Mouse (Mus musculus): Measurements from ENCODE around the gene Tln2. TPM values are rescaled to one million over a fixed set of nuclear protein-coding genes. Genes with fewer than 3 reads are reported as not detected.

The Tln2 gene
- polyA plus RNA-seq, 1 experiment from 2014 or later: 22.6 TPM

- H3K27me3 ChIP-seq (ENCODE audit: control insufficient read depth, insufficient read depth, low read length): no peaks in the 10 kb centered on the region
- H3K27ac ChIP-seq (ENCODE audit: low read depth, low read length): no peak overlapping the region
- no peak overlapping the region for H3K4me3 ChIP-seq (ENCODE audit: low read depth, low read length)
- no peaks in the 10 kb centered on the region for H3K36me3 ChIP-seq (ENCODE audit: control insufficient read depth, insufficient read depth, low read length)
- H3K4me2 ChIP-seq (replicated peaks; ENCODE audit: low read depth, low read length): no peak overlapping the region
- no peaks in the 10 kb centered on the region for H3K9me3 ChIP-seq (ENCODE audit: control insufficient read depth, low read length)
- DNase-seq (ENCODE audit: low spot score) (no peak), ATAC-seq (ENCODE audit: low FRiP score) (no peak)
- no peak overlapping the region for H3K9ac ChIP-seq (ENCODE audit: low read depth, low read length)
- WGBS: 95% methylated on average over 1 of the region's 1 CpGs
- no peaks in the 10 kb centered on the region for H3K4me1 ChIP-seq (replicated peaks; ENCODE audit: control insufficient read depth, insufficient read depth, low read length)
Observed at GRCm38 (mm10) chr9:67501801-67502200, 57.7 kb downstream of the Tln2 start.

- no peak overlapping the region for H3K4me2 ChIP-seq (replicated peaks; ENCODE audit: low read depth, low read length)
- no peak overlapping the region for H3K9ac ChIP-seq (ENCODE audit: low read depth, low read length)
- WGBS: 80% methylated on average over 2 of the region's 2 CpGs
- no peaks in the 10 kb centered on the region for H3K27me3 ChIP-seq (ENCODE audit: control insufficient read depth, insufficient read depth, low read length)
- H3K36me3 ChIP-seq (ENCODE audit: control insufficient read depth, insufficient read depth, low read length): no peaks in the 10 kb centered on the region
- DNase-seq (ENCODE audit: low spot score): no peak
- H3K4me1 ChIP-seq (replicated peaks; ENCODE audit: control insufficient read depth, insufficient read depth, low read length): no peaks in the 10 kb centered on the region
- H3K9me3 ChIP-seq (ENCODE audit: control insufficient read depth, low read length): no peaks in the 10 kb centered on the region
- no peak overlapping the region for H3K4me3 ChIP-seq (ENCODE audit: low read depth, low read length)
- ATAC-seq (ENCODE audit: low FRiP score): no peak
- no peak overlapping the region for H3K27ac ChIP-seq (ENCODE audit: low read depth, low read length)
Observed at GRCm38 (mm10) chr9:67496368-67496767, 63.1 kb downstream of the Tln2 start.

DNA sequence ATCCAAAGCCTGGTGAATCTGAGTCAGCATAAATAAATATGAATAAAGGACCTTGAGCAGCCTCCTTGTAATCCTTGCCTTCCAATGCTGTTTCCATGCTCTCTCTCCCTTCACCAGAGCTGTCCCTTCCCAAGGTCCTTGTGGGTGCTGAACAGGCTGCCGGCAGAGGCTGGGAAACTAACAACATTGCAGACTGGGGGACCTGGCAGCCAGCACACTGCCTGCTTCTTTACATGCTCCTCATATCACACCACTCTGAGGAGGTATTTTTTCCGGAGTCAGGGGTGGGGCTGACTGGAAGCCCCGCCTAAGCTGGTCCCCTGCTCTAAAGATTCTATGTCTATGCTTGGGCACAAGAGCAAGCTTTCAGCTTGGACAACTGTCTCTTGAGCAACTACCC lies 64.2 kb downstream of the Tln2 start:
- H3K9ac ChIP-seq (ENCODE audit: low read depth, low read length): no peak overlapping the region
- H3K4me2 ChIP-seq (replicated peaks; ENCODE audit: low read depth, low read length): no peak overlapping the region
- WGBS: 68% methylated on average over 3 of the region's 3 CpGs
- H3K4me1 ChIP-seq (replicated peaks; ENCODE audit: control insufficient read depth, insufficient read depth, low read length): no peaks in the 10 kb centered on the region
- ATAC-seq (ENCODE audit: low FRiP score) (no peak), DNase-seq (ENCODE audit: low spot score) (no peak)
- H3K4me3 ChIP-seq (ENCODE audit: low read depth, low read length): no peak overlapping the region
- no peaks in the 10 kb centered on the region for H3K9me3 ChIP-seq (ENCODE audit: control insufficient read depth, low read length)
- no peaks in the 10 kb centered on the region for H3K27me3 ChIP-seq (ENCODE audit: control insufficient read depth, insufficient read depth, low read length)
- no peaks in the 10 kb centered on the region for H3K36me3 ChIP-seq (ENCODE audit: control insufficient read depth, insufficient read depth, low read length)
- H3K27ac ChIP-seq (ENCODE audit: low read depth, low read length): no peak overlapping the region

DNA sequence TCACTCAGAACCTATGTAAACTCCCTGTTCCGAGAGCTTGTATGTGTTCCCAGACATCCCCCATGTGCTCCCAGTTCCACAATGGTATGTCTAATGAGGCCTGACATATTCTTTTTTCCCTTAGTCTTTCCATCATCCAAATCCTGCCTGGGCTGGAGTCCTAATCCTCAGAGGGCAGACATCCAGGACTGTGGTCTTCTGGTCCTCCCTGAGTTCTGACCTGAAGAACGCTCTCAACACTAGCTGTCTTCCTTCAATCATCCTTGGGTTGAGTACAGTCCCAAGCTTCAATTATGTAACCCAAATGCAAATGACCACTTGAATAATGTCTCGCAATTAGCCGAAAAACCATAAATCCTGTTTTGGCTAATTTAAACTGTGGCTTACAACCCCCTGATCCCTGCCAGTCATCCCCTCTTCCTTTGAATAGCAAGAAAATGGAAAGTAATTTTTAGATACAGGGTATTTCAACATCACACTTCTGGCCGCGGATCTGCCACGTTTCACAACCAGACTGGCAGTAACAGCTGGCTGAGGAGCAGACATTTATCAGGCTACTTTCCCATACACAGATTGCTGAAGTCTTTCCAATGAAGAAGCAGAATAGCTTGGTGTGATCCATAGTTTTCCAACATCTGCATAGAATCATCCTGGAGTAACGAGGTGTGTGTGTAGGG lies 65.5 kb downstream of the Tln2 start:
- WGBS: 92% methylated on average over 8 of the region's 8 CpGs

DNA sequence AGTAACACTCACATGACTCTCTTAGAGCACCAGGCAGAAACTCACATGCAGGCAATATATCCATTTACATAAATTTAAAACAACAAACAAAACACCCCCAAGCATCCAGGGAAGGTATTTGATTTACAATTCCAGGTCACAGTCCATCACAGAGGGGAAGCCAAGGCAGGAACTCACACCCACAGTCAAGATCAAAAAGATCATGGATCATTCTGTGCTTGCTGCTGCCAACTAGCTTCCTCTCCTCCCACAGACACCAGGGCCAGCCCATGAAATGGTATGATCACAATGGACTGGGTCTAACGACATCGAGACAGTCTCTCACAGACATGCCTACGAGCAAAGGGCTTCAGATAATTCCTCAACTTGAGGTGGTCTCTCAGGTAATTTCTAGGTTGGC lies 70.1 kb downstream of the Tln2 start:
- Histone ChIP-seq H3K36me3 (ENCODE audit: control insufficient read depth, insufficient read depth, low read length) (no peaks in the 10 kb centered on the region), H3K27me3 (ENCODE audit: control insufficient read depth, insufficient read depth, low read length) (no peaks in the 10 kb centered on the region), H3K4me1 (replicated peaks; ENCODE audit: control insufficient read depth, insufficient read depth, low read length) (no peaks in the 10 kb centered on the region), H3K9me3 (ENCODE audit: control insufficient read depth, low read length) (no peaks in the 10 kb centered on the region), H3K4me3 (ENCODE audit: low read depth, low read length) (no peak overlapping the region), H3K9ac (ENCODE audit: low read depth, low read length) (no peak overlapping the region), H3K27ac (ENCODE audit: low read depth, low read length) (no peak overlapping the region), H3K4me2 (replicated peaks; ENCODE audit: low read depth, low read length) (no peak overlapping the region)
- ATAC-seq (ENCODE audit: low FRiP score) (no peak), DNase-seq (ENCODE audit: low spot score) (no peak)
- WGBS: 86% methylated on average over 3 of the region's 3 CpGs

More for the DNA sequence above, 65.5 kb downstream of the Tln2 start:
- Histone ChIP-seq H3K4me2 (replicated peaks; ENCODE audit: low read depth, low read length) (no peak overlapping the region), H3K27me3 (ENCODE audit: control insufficient read depth, insufficient read depth, low read length) (no peaks in the 10 kb centered on the region), H3K36me3 (ENCODE audit: control insufficient read depth, insufficient read depth, low read length) (no peaks in the 10 kb centered on the region), H3K27ac (ENCODE audit: low read depth, low read length) (no peak overlapping the region), H3K4me3 (ENCODE audit: low read depth, low read length) (no peak overlapping the region), H3K9ac (ENCODE audit: low read depth, low read length) (no peak overlapping the region), H3K4me1 (replicated peaks; ENCODE audit: control insufficient read depth, insufficient read depth, low read length) (no peaks in the 10 kb centered on the region), H3K9me3 (ENCODE audit: control insufficient read depth, low read length) (no peaks in the 10 kb centered on the region)
- no peak for DNase-seq (ENCODE audit: low spot score)
- ATAC-seq (ENCODE audit: low FRiP score): no peak

- H3K4me1 ChIP-seq (replicated peaks; ENCODE audit: control insufficient read depth, insufficient read depth, low read length): no peaks in the 10 kb centered on the region
- H3K27ac ChIP-seq (ENCODE audit: low read depth, low read length): no peak overlapping the region
- no peak for ATAC-seq (ENCODE audit: low FRiP score)
- H3K4me2 ChIP-seq (replicated peaks; ENCODE audit: low read depth, low read length): no peak overlapping the region
- no peak overlapping the region for H3K9ac ChIP-seq (ENCODE audit: low read depth, low read length)
- no peaks in the 10 kb centered on the region for H3K27me3 ChIP-seq (ENCODE audit: control insufficient read depth, insufficient read depth, low read length)
- DNase-seq (ENCODE audit: low spot score): no peak
- WGBS: 76% methylated on average over 5 of the region's 5 CpGs
- no peaks in the 10 kb centered on the region for H3K36me3 ChIP-seq (ENCODE audit: control insufficient read depth, insufficient read depth, low read length)
- H3K9me3 ChIP-seq (ENCODE audit: control insufficient read depth, low read length): no peaks in the 10 kb centered on the region
- H3K4me3 ChIP-seq (ENCODE audit: low read depth, low read length): no peak overlapping the region
Observed at GRCm38 (mm10) chr9:67486621-67487020, 72.9 kb downstream of the Tln2 start.

DNA sequence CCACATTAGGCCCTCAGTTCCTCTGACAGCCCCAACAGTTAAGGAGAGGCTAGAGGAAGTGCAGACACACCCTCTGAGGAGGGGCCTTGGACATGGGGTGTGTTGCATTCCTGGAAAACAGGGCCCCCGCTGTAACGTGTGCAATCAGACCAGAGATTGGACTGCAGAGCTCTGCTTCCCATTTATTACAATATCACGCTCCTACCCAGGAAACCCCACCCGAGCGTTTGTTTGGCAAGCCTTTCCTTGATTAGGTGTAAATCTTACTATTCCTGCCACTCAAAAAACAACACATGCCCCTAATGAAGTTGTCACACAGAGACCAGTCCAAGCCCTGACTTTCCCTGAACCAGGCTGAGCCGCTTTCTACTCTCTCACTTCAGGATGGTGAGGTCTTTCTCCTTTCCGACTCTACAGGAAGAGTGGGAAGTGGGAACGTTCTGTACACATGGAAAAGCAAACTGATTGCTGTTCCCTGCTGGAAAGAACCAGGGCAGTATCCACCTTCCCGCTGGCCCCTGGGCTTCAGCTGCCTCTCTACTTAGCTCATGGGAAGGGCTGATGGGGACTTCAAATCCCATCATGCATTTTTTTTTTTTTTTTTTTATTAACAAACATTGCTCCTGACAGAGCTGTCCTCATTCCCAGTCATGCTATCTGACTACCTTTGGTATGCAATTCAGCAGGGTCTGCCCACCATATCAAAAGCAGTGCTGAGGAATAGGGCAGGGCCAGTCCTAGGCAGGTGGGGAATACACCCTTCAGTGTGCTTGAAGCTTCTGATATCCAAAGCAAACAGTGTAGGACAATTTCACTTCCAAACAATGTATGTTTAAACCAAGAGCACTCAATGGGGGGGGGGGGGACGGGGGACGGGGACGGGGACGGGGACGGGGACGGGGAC lies 74.1 kb downstream of the Tln2 start:
- Histone ChIP-seq H3K9me3 (ENCODE audit: control insufficient read depth, low read length) (no peaks in the 10 kb centered on the region), H3K27ac (ENCODE audit: low read depth, low read length) (no peak overlapping the region), H3K4me1 (replicated peaks; ENCODE audit: control insufficient read depth, insufficient read depth, low read length) (no peaks in the 10 kb centered on the region), H3K36me3 (ENCODE audit: control insufficient read depth, insufficient read depth, low read length) (no peaks in the 10 kb centered on the region), H3K27me3 (ENCODE audit: control insufficient read depth, insufficient read depth, low read length) (no peaks in the 10 kb centered on the region), H3K9ac (ENCODE audit: low read depth, low read length) (no peak overlapping the region), H3K4me2 (replicated peaks; ENCODE audit: low read depth, low read length) (no peak overlapping the region), H3K4me3 (ENCODE audit: low read depth, low read length) (no peak overlapping the region)
- ATAC-seq (ENCODE audit: low FRiP score): no peak
- 77% methylated on average over 13 of the region's 15 CpGs for WGBS
- no peak for DNase-seq (ENCODE audit: low spot score)

DNA sequence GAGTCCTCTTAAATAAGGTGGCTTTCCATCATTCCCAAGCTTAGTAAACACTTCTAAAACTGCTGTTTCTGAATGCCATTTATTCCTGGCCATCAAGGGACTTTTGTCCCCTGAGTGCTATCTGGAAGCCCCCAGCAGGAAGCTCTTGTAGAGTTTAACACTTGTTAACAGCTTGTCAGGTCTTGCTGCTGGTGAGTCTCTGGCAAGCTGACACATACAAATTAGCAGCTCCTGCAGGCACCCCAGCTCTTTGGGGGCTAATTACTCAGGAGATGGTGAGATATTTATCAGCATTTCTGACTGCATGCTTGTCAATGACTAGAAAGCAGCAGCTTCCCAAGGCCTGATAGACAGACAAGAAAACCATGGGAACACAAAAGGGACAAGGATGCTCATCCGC lies 77.2 kb downstream of the Tln2 start:
- ATAC-seq (ENCODE audit: low FRiP score) (no peak), DNase-seq (ENCODE audit: low spot score) (no peak)
- Histone ChIP-seq H3K9ac (ENCODE audit: low read depth, low read length) (no peak overlapping the region), H3K9me3 (ENCODE audit: control insufficient read depth, low read length) (no peaks in the 10 kb centered on the region), H3K4me3 (ENCODE audit: low read depth, low read length) (no peak overlapping the region), H3K36me3 (ENCODE audit: control insufficient read depth, insufficient read depth, low read length) (no peaks in the 10 kb centered on the region), H3K27ac (ENCODE audit: low read depth, low read length) (no peak overlapping the region), H3K4me1 (replicated peaks; ENCODE audit: control insufficient read depth, insufficient read depth, low read length) (no peaks in the 10 kb centered on the region), H3K27me3 (ENCODE audit: control insufficient read depth, insufficient read depth, low read length) (no peaks in the 10 kb centered on the region), H3K4me2 (replicated peaks; ENCODE audit: low read depth, low read length) (no peak overlapping the region)
- 67% methylated on average over 1 of the region's 1 CpGs for WGBS

DNA sequence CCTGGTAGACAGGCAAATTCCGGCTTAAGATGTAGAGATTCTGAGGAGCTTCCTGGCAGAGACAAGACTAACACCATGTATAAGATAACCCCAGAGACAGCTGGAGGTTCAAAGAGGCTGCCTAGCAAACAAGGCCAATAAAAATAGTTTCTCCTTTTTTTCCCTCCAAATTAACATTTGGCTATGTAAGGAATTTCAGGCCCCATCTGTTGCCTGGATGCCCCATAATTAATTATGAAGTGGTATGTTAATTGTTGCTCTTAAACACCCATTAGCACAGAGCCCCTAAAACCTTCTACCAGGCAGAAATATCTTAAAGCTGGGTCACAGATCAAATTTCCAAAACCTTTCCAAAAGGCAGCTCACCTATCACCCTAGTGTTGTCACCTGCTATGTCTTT lies 77.7 kb downstream of the Tln2 start:
- H3K9me3 ChIP-seq (ENCODE audit: control insufficient read depth, low read length): no peaks in the 10 kb centered on the region
- no peak overlapping the region for H3K9ac ChIP-seq (ENCODE audit: low read depth, low read length)
- H3K27ac ChIP-seq (ENCODE audit: low read depth, low read length): no peak overlapping the region
- H3K4me1 ChIP-seq (replicated peaks; ENCODE audit: control insufficient read depth, insufficient read depth, low read length): no peaks in the 10 kb centered on the region
- WGBS: 71% methylated on average over 1 of the region's 1 CpGs
- H3K4me3 ChIP-seq (ENCODE audit: low read depth, low read length): no peak overlapping the region
- H3K4me2 ChIP-seq (replicated peaks; ENCODE audit: low read depth, low read length): no peak overlapping the region
- ATAC-seq (ENCODE audit: low FRiP score) (no peak), DNase-seq (ENCODE audit: low spot score) (no peak)
- no peaks in the 10 kb centered on the region for H3K27me3 ChIP-seq (ENCODE audit: control insufficient read depth, insufficient read depth, low read length)
- no peaks in the 10 kb centered on the region for H3K36me3 ChIP-seq (ENCODE audit: control insufficient read depth, insufficient read depth, low read length)
